Mouse (Mus musculus) lung, postnatal 0 days (tissue): ENCODE measurements around the gene Ddx5.

Experiments used
- CTCF ChIP-seq: IDR thresholded peaks from 2 replicates; pipeline ENCODE4 v1.5.1; 2016; ENCODE audit warnings: antibody characterized with exemption, mild to moderate bottlenecking
- EP300 ChIP-seq: IDR thresholded peaks from 2 replicates; pipeline ENCODE4 v1.6.1; 2016; ENCODE audit warnings: antibody characterized with exemption, mild to moderate bottlenecking, control low read depth

GRCm38 (mm10) chr11:106828079-106828478, 39.1 kb upstream of the Ddx5 start:
- TF ChIP-seq CTCF, result no peak
- TF ChIP-seq EP300, result no peak
